23 mouse cellular contexts compared by ENCODE assay signal in genomic region chrX:43372526-43372925, GRCm38 (mm10). TPM values are rescaled to one million over a fixed set of nuclear protein-coding genes. Genes with fewer than 3 reads are reported as not detected.
DNase-seq lines count a peak whose midpoint lies in the region; ATAC-seq lines count a peak whose summit lies in the region.
"Had no signal": no experiment of that assay in that cellular context is flagged by ENCODE, and none has a peak within 500 bp of the region (broad histone marks: within the 10 kb centered on the region; RNA-seq: fewer than 3 reads in every experiment).

No protein-coding gene starts in this region.

- no peaks in the 10 kb centered on the region for H3K4me1 ChIP-seq in forebrain, embryonic 14.5 days (ENCODE audit: control insufficient read depth, insufficient read depth, low read length)
- H3K4me1 ChIP-seq in intestine, embryonic 16.5 days (ENCODE audit: control insufficient read depth, insufficient read depth, low read length) = no peaks in the 10 kb centered on the region
- H3K4me1 ChIP-seq: embryonic facial prominence, embryonic 10.5 days; embryonic facial prominence, embryonic 12.5 days; forebrain, embryonic 13.5 days had no signal

- ATAC-seq in forebrain, embryonic 14.5 days = no peak
- ATAC-seq in intestine, embryonic 16.5 days = no peak
- ATAC-seq: activated CD4-positive, CD25-positive, alpha-beta regulatory T cell, adult 4 months; CD4-positive, CD25-positive, alpha-beta regulatory T cell, adult 4 months; forebrain, embryonic 13.5 days; forebrain, embryonic 16.5 days; Patski had no signal

- no peaks in the 10 kb centered on the region for H3K9me3 ChIP-seq in forebrain, embryonic 14.5 days (replicated peaks; ENCODE audit: control insufficient read depth, low read length)
- no peaks in the 10 kb centered on the region for H3K9me3 ChIP-seq in intestine, embryonic 16.5 days (ENCODE audit: control insufficient read depth, low read length)
- H3K9me3 ChIP-seq: embryonic facial prominence, embryonic 10.5 days; embryonic facial prominence, embryonic 12.5 days; forebrain, embryonic 13.5 days; G1E had no signal

- H3K36me3 ChIP-seq in forebrain, embryonic 14.5 days (ENCODE audit: control insufficient read depth, insufficient read depth, low read length) = no peaks in the 10 kb centered on the region
- no peaks in the 10 kb centered on the region for H3K36me3 ChIP-seq in intestine, embryonic 16.5 days (ENCODE audit: control insufficient read depth, insufficient read depth, low read length)
- H3K36me3 ChIP-seq: embryonic facial prominence, embryonic 10.5 days; embryonic facial prominence, embryonic 12.5 days; G1E had no signal

- WGBS in forebrain, embryonic 14.5 days = 39% methylated on average over 1 of the region's 1 CpGs
- WGBS in intestine, embryonic 16.5 days = 74% methylated on average over 1 of the region's 1 CpGs

- H3K4me3 ChIP-seq in forebrain, embryonic 14.5 days (ENCODE audit: low read depth, low read length) = no peak overlapping the region
- no peak overlapping the region for H3K4me3 ChIP-seq in intestine, embryonic 16.5 days (ENCODE audit: low read length)
- H3K4me3 ChIP-seq: embryonic facial prominence, embryonic 10.5 days; embryonic facial prominence, embryonic 12.5 days; forebrain, embryonic 13.5 days had no signal

- H3K27ac ChIP-seq in forebrain, embryonic 14.5 days (ENCODE audit: low read depth, low read length) = no peak overlapping the region
- H3K27ac ChIP-seq in intestine, embryonic 16.5 days (ENCODE audit: low read length) = no peak overlapping the region
- H3K27ac ChIP-seq: embryonic facial prominence, embryonic 10.5 days; embryonic facial prominence, embryonic 12.5 days; forebrain, embryonic 13.5 days had no signal

- DNase-seq in ES-CJ7 (ENCODE audit: low read depth, low spot score) (peak; percentile 24), R1 (ENCODE audit: low read depth, low spot score) (peak; percentile 70)
- no peak for DNase-seq in forebrain, embryonic 14.5 days (ENCODE audit: low spot score)
- DNase-seq in lung, postnatal 14 days = no peak
- DNase-seq: adrenal gland, adult 8-10 months; adrenal gland, postnatal 14 days; adrenal gland, postnatal 36 days; B cell, adult 2 months; cerebellum, adult 11-12 months; cerebellum, adult 2 months; cerebellum, adult 9-10 months; cerebellum, postnatal 10 days; cerebellum, postnatal 25 days had no signal

- no peak overlapping the region for H3K4me2 ChIP-seq in forebrain, embryonic 14.5 days (ENCODE audit: low read length)
- H3K4me2 ChIP-seq in intestine, embryonic 16.5 days (ENCODE audit: low read depth, low read length) = no peak overlapping the region
- H3K4me2 ChIP-seq: embryonic facial prominence, embryonic 12.5 days; forebrain, embryonic 13.5 days had no signal

- H3K9ac ChIP-seq in forebrain, embryonic 14.5 days (ENCODE audit: low read length) = no peak overlapping the region
- H3K9ac ChIP-seq in intestine, embryonic 16.5 days (ENCODE audit: low read depth, low read length) = no peak overlapping the region
- H3K9ac ChIP-seq: embryonic facial prominence, embryonic 12.5 days; forebrain, embryonic 13.5 days had no signal

- no peaks in the 10 kb centered on the region for H3K27me3 ChIP-seq in forebrain, embryonic 14.5 days (replicated peaks; ENCODE audit: control insufficient read depth, insufficient read depth, low read length)
- H3K27me3 ChIP-seq in intestine, embryonic 16.5 days (replicated peaks; ENCODE audit: control insufficient read depth, insufficient read depth, low read length) = no peaks in the 10 kb centered on the region
- H3K27me3 ChIP-seq: CH12.LX; embryonic facial prominence, embryonic 12.5 days; forebrain, embryonic 13.5 days had no signal

RNA-seq across cellular contexts. Expression of gene Tenm1, which starts 56.4 kb away (rescaled TPM):
- polyA plus RNA-seq in forebrain, embryonic 14.5 days (2014; fragmentation: Nextera tagmentation; extraction: Ambion mirVana) = 10.0 and 14.7 TPM in 2 replicates
- 0.40 and 0.59 TPM in 2 replicates for polyA plus RNA-seq in intestine, embryonic 16.5 days (2015; fragmentation: Nextera tagmentation; extraction: Ambion mirVana)
- polyA plus RNA-seq: G1E, Patski had no signal

Comparison
In these comparisons a context has a peak if more than half of its experiments do, and no peak if none do; other contexts are left out.
1. DNase-seq: peak in ES-CJ7 (single experiment) and R1 (single experiment); none in forebrain, embryonic 14.5 days (single experiment) and lung, postnatal 14 days (single experiment).